Mouse (Mus musculus) neutrophil, adult 5-6 weeks (primary cell): ENCODE measurements around the gene P2ry13. TPM values are rescaled to one million over a fixed set of nuclear protein-coding genes. Genes with fewer than 3 reads are reported as not detected.

Source experiments
- total RNA-seq: library from RNA; stranded (forward); fragments of 200-1000 nt; gene quantifications from 2 replicates; pipeline ENCODE4 v1.2.3, GENCODE M21; 2017

The P2ry13 gene
- total RNA-seq, 1 experiment from 2014 or later = 61.7 TPM

Other genes starting within 250 kb of the P2ry13 start
- 3.9 and 4.5 TPM in 2 replicates for gene Med12l, start 205.1 kb downstream of the P2ry13 start, total RNA-seq
- gene Gpr171, start 109.1 kb downstream of the P2ry13 start, total RNA-seq = 50.7 and 55.6 TPM in 2 replicates
- 1.2 and 1.3 TPM in 2 replicates for gene P2ry14, start 57.3 kb downstream of the P2ry13 start, total RNA-seq
- gene Gpr87, start 15.8 kb downstream of the P2ry13 start, total RNA-seq = not detected in 2 replicates
- 15.8 and 18.3 TPM in 2 replicates for gene P2ry12, start 52.0 kb upstream of the P2ry13 start, total RNA-seq
- gene Igsf10, start 133.5 kb upstream of the P2ry13 start, total RNA-seq = 0.12 TPM in 2 replicates